Mouse (Mus musculus) layer of hippocampus, postnatal 14 days (tissue): ENCODE results near the gene Gm28551. TPM values are rescaled to one million over a fixed set of nuclear protein-coding genes. Genes with fewer than 3 reads are reported as not detected.
"Not testable (repeated sequence)": the region's sequence is repeated elsewhere in the genome, so short reads cannot be mapped to it uniquely, and the experiment has no call there.

Experiments used
- DNase-seq, 2 experiments: peaks; one replicate each; pipeline ENCODE4 v3.0.0; 2021 to 2022; ENCODE audit warnings: low spot score in 2 of 2, mixed read lengths in 1 of 2
- long read RNA-seq, 2 experiments: library from polyadenylated mRNA; stranded (forward); transcript quantifications; one replicate each; pipeline ENCODE4 v2.0.0; 2021
- total RNA-seq, 2 experiments: library from RNA; stranded (reverse); gene quantifications; 2 replicates each; pipeline ENCODE4 v1.2.3; 2021

Gene Gm28551
- under 1 TPM; 0.14 to 0.36 TPM for total RNA-seq
- long read RNA-seq, experiment 1: 0 reads
- long read RNA-seq, experiment 2: 0 reads

DNA sequence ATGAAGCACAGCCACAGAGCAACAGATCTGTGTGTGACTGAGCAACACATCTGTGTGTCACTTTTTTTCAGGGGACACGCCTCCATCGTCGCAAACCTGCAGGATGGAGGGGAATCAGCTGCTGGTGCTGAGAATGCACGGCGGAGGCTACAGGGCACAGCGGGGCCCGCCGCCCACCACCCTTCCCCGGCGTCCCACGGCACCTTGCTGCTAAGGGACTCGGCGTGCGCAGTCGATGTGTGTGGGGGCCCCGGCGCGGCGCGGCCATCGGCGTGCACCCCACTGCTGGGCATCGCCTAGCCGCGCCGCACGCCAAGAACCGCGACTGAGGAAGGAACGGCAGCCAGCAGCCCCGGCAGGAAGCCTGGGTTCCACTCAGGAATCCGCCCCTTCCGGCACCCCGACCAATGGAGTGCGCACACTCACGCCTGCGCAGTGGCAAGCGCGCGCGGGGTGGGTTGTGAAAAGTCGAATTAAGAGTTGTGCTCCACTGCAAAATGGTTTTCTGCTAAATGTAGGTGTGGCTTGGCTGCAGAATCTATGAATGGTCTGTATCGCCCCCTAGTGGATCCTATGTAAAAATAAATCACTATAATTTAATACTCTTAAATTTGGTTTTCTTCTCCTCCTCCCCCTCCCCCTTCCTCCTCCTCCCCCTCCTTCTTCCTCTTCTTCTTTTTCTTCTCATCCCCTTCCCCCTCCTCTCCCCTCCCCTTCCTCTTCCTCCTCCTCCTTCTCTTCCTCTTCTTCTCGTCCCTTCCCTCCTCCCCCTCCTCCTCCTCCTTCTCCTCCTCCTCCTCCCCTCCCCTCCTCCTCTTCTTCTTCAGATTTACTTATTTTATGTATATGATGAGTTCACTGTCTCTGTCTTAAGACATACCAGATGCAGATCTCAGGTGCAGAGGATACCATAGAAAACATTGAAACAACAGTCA lies at the start of gene Gm28551, which contains the start of the genes Asdurf and Asnsd1:
Gm28551 (minus strand) TSS at position 341 of the 935 bp plus-strand sequence.
Asdurf (minus strand) TSS at position 293 of the 935 bp plus-strand sequence.
Asnsd1 (minus strand) TSS at position 426 of the 935 bp plus-strand sequence.
- DNase-seq: peak; percentile 97 to 98

DNA sequence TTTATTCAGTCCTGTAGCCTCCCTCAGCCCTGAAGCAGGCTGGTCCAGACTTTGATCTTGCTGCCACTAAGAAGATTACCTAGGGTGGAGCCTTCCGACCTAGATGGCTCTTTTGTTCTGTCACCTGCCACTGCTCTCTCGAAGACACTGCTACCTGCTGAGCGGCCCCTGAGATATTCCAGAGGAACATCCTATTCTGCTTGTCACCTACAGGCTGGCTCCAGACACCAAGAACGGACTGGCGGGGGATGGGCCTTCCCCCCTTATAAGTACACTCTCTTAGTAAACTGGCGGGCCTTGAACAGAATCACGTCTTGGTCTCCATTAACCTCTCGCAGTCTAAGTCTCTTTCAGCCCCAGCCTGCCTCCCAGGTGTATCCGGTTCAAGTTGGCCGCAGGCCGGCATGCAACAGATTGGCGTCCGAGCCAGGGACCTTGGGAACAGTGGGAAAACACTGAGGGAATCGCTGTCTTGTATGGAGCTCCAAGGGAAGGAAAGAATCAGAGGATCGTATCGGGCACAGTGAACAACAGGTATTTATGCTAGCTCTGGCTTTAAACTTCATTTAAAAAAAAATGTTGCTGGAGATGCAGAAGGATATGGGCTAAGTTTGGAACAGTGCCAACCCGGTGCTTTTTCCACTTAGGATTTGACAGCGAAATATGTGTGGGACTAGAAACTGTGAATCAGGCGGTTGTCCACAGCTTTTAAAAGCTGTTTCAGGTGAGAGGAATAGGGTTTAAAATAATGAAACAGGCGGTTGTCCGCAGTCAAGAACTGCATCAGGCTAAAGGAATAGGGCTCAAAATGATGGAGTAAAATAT lies 41.7 kb upstream of the Gm28551 start:
- DNase-seq: peak; percentile 4 to 7

DNA sequence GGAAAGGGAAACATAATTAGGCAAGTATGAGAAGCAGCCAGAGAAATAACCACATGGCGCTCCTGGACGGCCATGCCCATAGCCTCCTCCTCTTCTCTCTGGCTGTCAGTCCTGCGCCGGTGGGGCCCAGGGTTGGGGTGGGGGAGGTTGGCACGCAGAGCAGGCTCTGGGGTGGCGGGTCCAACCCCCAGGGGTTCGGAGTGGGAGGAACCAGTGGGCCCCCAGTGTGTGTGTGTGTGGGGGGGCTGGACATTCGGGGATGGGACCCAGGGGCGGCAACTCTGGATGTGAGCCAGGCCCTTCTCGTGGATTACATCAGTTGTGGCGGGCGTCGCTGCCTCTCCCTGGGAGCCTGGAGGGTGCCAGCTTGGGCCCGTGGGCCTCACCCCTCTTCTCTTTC lies 36.3 kb upstream of the Gm28551 start:
- no peak for DNase-seq

- DNase-seq: no peak
These were observed 31.7 kb upstream of the Gm28551 start for GRCm38 (mm10) chr1:53384085-53384688.

DNA sequence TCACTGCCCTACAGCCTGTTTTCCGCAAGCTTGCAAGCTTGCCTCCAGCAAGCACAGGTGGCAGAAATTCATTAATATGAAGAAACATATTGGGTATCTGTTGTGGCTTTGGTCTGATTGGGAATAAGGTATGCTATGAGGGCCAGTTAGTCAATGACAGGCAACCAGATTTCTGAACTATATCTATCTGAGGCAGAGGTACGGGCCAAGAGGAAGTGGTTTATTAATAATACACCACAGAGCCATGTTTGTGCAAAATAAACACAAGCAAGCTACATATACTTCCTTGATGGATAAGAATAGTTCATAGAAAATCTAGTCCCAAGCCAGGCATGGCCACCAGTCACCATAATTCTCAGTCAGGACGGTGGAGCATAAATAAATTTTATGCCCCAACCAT lies 25.3 kb upstream of the Gm28551 start:
- no peak for DNase-seq

GRCm38 (mm10) chr1:53375965-53376364 lies 23.5 kb upstream of the Gm28551 start:
- not testable (repeated sequence) for DNase-seq

DNA sequence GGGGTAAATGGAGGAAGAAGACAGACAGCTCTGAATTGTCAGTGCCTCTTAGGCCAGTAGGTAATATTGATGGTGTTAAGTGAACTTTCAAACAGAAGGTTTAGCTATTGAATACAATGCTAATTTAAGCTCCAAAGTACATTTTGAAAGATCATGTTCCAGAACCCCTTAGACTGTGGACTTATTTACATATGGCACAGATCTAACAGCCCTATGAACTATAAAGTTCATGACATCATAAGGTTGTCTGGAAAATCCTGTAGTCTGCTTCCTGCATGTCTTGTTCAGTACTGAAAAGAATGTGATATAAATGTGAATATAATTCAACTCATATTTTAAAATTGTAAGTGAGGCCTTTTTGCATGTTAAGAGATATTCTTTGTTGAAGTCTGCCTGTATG lies 6.5 kb upstream of the Gm28551 start:
- no peak for DNase-seq

DNA sequence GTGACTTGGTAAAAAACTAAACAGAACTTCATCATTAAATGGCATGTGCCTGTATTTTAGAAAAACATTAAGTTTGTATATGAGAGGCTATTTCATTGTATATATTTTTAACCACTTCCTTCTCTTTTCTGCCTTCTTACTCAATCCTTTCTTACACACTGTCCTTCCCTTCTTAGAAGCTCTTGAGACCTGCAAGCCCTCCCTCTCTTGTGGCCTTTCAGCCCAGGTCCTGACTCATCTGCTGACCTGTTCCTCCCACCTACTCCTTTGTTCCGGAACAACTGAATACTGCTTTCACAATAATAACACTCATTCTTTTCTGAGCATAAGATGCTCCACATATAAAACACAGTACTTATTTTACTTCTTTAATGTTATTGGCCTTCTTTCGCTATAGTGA lies 11.4 kb downstream of the Gm28551 start:
- no peak for DNase-seq

- not testable (repeated sequence) for DNase-seq
These were observed 15.1 kb downstream of the Gm28551 start for GRCm38 (mm10) chr1:53337403-53337802.

- DNase-seq: no peak
These were observed 17.0 kb downstream of the Gm28551 start for GRCm38 (mm10) chr1:53335465-53335864.

GRCm38 (mm10) chr1:53333527-53333926 lies 18.9 kb downstream of the Gm28551 start:
- DNase-seq: not testable (repeated sequence)

DNA sequence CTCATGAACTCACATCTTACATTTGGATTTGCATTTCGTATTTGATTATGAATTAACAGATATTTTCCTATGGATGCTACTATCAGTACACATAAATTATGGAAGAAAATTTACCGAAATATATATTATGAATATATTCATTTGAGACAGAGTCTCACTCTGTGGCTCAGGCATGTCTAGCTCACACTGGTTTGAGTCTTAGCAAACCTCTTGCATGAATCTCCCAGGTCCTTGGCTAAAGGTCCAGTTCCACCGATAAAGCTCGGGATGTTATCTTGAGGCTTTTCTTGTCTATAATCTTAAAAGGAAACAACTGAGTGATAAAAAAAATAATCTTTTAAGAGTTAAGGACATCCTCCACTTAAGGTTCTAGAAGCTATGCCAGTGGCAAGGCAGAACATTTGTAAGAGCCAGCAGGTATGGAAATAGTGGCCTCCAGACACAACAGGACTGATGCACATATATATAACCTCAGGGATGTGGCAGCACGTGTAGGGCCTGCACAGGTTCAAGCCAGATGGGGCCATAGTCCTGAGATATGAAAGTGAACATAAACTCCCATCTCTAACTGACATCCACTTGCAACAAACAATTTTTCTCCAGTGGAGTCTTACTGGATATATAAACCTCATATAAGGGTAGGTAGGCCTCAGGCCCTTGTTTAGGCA lies 27.5 kb downstream of the Gm28551 start:
- DNase-seq: no peak

DNA sequence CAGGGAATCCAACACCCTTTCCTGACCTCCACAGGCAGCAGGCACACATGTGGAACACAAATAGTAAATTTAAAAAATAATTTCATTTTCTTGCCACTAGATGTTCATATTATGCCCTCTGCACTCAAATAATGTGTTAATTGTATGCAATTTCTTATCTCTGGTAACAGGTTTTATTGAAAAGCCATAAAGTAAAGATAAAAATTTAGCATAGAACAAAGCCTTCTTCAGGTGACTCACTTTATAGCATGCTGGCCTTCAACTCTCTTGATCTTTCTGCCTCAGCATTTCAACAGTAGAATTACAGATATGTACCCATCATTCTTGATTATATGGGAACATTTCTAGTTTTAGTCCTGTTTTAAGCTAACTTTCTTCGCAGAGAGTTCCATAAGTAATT lies 28.2 kb downstream of the Gm28551 start:
- no peak for DNase-seq

GRCm38 (mm10) chr1:53323254-53323653 lies 29.2 kb downstream of the Gm28551 start:
- no peak for DNase-seq

- no peak for DNase-seq
These were observed 30.7 kb downstream of the Gm28551 start for GRCm38 (mm10) chr1:53321662-53322344.

- DNase-seq: peak; percentile 86
These were observed 39.2 kb downstream of the Gm28551 start, which contains the start of gene Osgepl1 for GRCm38 (mm10) chr1:53312989-53313967. Gene Osgepl1 (plus strand): TSS chr1:53313624.

DNA sequence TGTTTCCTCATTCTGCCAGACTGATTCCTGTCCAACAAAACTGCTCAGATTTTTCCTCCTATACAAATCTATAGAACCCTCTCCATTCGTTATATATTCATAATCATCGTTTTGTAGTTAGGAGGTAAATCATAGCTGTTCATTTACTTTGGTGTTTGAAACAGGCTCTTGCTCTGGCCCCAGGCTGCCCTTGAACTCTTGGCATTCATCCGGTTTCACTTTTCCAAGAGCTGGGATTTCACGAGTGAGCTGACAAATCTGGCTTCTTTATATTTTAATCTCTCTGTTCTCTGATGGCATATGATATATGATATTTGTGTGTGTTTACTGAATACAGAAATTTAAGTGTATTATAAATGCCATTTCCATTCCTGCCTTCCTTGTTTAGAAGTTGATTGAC lies 52.0 kb downstream of the Gm28551 start:
- DNase-seq: no peak

DNA sequence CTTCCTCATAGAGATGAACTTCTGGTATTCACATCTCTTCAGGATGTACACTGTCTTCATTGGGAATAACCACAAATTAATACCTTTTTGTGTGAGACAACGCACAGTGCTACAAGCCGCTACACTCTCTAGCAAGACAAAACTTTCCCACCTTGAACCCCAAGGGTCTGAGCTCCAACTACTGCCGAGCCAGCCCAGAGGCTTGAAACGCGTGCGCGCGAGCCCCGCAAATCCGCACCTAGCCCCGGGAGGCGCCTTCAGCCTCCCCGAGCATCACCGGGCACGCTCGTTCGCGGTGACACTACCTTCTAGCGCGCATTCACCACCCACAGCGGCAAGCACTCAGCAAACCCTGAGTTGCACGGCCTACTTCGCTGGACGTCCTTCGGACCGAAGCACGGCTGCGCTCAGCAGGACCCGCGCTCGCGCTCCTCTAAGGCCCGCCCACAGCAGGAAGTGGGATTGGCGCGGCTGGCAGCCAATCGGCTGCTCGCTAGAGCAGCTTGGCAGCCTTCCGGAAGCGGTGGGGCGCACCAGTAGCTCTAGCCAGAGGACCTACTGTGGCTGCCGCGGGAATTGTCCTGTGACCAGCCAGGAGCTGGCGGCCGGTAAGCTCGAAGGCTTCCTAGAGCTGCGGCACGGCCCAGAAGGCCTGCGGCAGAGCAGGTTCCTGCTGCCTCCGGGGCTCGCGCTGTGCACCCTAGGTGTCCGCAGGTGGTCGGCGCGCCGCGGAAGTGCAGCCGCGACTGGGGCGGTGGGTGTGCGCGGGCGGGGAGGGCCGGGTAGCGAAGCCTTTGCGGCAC lies 55.7 kb downstream of the Gm28551 start, which contains the start of the genes Pms1, Ormdl1 and Gm28778:
Pms1 (minus strand) TSS at position 438 of the 803 bp plus-strand sequence.
Ormdl1 (plus strand) TSS at position 515 of the 803 bp plus-strand sequence.
Gm28778 (plus strand) TSS at position 531 of the 803 bp plus-strand sequence.
- peak; percentile 94 to 95 for DNase-seq
